Mouse (Mus musculus): Measurements from ENCODE around the gene Rpn2. TPM values are rescaled to one million over a fixed set of nuclear protein-coding genes. Genes with fewer than 3 reads are reported as not detected.

Gene Rpn2
- total and polyA plus RNA-seq, 2 experiments from 2014 or later, result 184 to 198 TPM

DNA sequence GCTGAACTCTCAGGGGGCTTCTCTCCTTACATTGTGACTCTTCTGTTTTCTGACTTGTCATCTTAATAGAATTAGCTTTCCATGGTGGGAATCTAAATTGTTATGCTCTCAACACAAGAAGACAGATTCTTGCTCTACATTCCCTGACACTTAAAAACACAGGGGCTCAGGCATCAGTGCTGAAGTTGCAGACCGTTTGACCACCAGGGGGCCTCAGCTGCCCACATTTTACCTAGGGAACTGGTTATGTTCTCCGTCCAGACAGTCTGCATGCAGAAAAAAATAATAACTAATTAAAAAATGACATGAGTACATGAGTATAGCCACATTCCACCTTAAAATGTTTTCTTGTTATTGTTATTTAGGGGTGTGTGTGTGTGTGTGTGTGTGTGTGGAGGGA, 13.3 kb downstream of the Rpn2 start:
- Histone ChIP-seq H3K4me2 (ENCODE audit: low read depth) (no peak overlapping the region), H3K27me3 (ENCODE audit: insufficient read depth, low read length) (no peaks in the 10 kb centered on the region), H3K9ac (no peak overlapping the region), H3K27ac (ENCODE audit: low read depth, low read length) (no peak overlapping the region), H3K4me1 (ENCODE audit: insufficient read depth) (no peaks in the 10 kb centered on the region), H3K36me3 (ENCODE audit: insufficient read depth) (peaks cover 44% of the 10 kb centered on the region), H3K9me3 (ENCODE audit: low read length) (no peaks in the 10 kb centered on the region), H3K4me3 (ENCODE audit: low read depth, low read length) (no peak overlapping the region)
- DNase-seq (peak; percentile 84), ATAC-seq (no peak)
- WGBS, result 9% methylated on average over 2 of the region's 2 CpGs
- TF ChIP-seq CTCF (IDR thresholded peaks at IDR 0.05; ENCODE audit: low read depth), result peak; percentile 88

DNA sequence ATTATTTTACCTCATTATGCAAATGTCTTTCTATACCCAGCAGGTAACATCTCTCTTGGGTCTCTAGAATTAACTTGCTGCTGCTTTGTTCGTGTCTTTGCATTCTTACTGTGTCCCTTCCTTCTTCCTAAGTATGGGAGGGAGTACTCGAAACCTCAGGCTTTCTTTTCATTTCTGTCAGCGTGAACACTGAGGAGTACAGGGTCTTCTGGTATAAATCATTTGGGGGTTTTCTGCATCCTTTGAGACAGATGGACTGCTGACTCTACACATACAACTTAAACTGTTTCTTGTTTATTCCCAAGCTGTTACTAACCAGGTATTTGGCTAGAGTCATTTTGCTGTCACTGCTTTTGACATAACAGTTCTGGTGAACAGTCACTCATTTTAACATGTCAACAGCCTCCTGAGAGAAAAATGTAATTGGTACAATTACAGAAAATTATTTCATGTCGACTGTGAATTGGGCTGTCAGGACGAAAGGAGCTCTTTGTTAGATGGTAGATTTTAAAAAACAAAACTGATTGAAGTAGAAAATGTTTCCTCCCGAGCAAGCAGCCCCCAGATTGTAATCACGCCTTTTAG, 17.4 kb downstream of the Rpn2 start:
- Histone ChIP-seq H3K9ac (no peak overlapping the region), H3K27me3 (ENCODE audit: insufficient read depth, low read length) (no peaks in the 10 kb centered on the region), H3K36me3 (ENCODE audit: insufficient read depth) (peaks cover 55% of the 10 kb centered on the region), H3K4me2 (ENCODE audit: low read depth) (no peak overlapping the region), H3K4me3 (ENCODE audit: low read depth, low read length) (no peak overlapping the region), H3K4me1 (ENCODE audit: insufficient read depth) (no peaks in the 10 kb centered on the region), H3K9me3 (ENCODE audit: low read length) (no peaks in the 10 kb centered on the region), H3K27ac (ENCODE audit: low read depth, low read length) (peak overlapping the region; percentile 64; the same call in 1 of the 2 replicates)
- 39% methylated on average over 7 of the region's 7 CpGs for WGBS
- ATAC-seq, result peak; percentile 67
- peak; percentile 58 for DNase-seq
- TF ChIP-seq CTCF (IDR thresholded peaks at IDR 0.05; ENCODE audit: low read depth), result no peak

DNA sequence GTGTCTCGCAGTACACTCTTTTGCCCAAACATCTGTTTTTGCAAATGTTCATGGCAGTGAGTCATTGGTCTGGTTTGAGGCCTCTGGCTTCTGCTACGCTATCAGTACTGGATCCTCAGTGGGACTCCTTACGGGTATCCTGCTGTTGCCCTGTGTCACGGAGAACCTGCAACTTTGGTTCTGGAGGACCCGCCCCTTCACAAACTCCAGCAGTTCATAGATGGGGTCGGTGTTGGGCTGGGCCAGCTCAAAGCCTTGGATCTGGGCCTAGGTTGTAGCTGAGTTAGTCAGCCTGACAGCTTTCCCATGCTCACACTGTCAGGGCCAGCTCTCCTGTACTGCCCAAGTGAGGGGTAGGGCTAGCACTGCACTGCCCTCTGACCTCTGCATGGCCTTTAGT, 21.2 kb downstream of the Rpn2 start:
- ATAC-seq (no peak), DNase-seq (no peak)
- H3K27me3 ChIP-seq (ENCODE audit: insufficient read depth, low read length), result no peaks in the 10 kb centered on the region
- no peaks in the 10 kb centered on the region for H3K4me1 ChIP-seq (ENCODE audit: insufficient read depth)
- H3K9me3 ChIP-seq (ENCODE audit: low read length), result no peaks in the 10 kb centered on the region
- H3K36me3 ChIP-seq (ENCODE audit: insufficient read depth), result peaks cover 67% of the 10 kb centered on the region
- H3K27ac ChIP-seq (ENCODE audit: low read depth, low read length), result no peak overlapping the region
- TF ChIP-seq CTCF (IDR thresholded peaks at IDR 0.05; ENCODE audit: low read depth), result no peak
- H3K4me2 ChIP-seq (ENCODE audit: low read depth), result no peak overlapping the region
- H3K9ac ChIP-seq, result no peak overlapping the region
- no peak overlapping the region for H3K4me3 ChIP-seq (ENCODE audit: low read depth, low read length)
- WGBS, result 94% methylated on average over 6 of the region's 6 CpGs

DNA sequence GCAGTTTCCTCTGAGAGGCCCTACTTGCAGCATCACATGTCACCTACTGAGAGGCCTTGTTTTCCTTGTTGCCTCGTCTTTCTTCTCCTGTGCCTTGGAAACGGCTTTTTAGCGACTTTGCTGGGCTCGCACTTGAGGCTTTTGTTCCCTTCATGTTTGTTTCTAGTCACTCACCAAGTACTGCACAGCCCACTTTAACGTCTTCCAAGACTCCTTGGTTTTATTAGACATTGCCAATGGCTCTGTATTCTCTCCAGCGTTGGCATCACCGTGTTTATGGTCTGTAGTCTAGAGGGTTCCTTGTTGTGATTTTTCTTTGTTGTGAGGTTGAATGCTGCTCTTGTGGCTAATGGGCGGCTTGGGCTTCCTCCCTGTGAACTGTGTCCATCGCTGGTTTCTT, 24.3 kb downstream of the Rpn2 start:
- Histone ChIP-seq H3K4me1 (ENCODE audit: insufficient read depth) (0 out of 2 replicates have a peak, but pooled peaks cover 5% of the 10 kb centered on the region), H3K4me3 (ENCODE audit: low read depth, low read length) (no peak overlapping the region), H3K36me3 (ENCODE audit: insufficient read depth) (peaks cover 54% of the 10 kb centered on the region), H3K27me3 (ENCODE audit: insufficient read depth, low read length) (no peaks in the 10 kb centered on the region), H3K4me2 (ENCODE audit: low read depth) (no peak overlapping the region), H3K9me3 (ENCODE audit: low read length) (no peaks in the 10 kb centered on the region), H3K27ac (ENCODE audit: low read depth, low read length) (peak overlapping the region; percentile 45; the same call in 1 of the 2 replicates), H3K9ac (no peak overlapping the region)
- WGBS, result 31% methylated on average over 9 of the region's 9 CpGs
- TF ChIP-seq CTCF (IDR thresholded peaks at IDR 0.05; ENCODE audit: low read depth), result no peak
- DNase-seq (no peak), ATAC-seq (no peak)

DNA sequence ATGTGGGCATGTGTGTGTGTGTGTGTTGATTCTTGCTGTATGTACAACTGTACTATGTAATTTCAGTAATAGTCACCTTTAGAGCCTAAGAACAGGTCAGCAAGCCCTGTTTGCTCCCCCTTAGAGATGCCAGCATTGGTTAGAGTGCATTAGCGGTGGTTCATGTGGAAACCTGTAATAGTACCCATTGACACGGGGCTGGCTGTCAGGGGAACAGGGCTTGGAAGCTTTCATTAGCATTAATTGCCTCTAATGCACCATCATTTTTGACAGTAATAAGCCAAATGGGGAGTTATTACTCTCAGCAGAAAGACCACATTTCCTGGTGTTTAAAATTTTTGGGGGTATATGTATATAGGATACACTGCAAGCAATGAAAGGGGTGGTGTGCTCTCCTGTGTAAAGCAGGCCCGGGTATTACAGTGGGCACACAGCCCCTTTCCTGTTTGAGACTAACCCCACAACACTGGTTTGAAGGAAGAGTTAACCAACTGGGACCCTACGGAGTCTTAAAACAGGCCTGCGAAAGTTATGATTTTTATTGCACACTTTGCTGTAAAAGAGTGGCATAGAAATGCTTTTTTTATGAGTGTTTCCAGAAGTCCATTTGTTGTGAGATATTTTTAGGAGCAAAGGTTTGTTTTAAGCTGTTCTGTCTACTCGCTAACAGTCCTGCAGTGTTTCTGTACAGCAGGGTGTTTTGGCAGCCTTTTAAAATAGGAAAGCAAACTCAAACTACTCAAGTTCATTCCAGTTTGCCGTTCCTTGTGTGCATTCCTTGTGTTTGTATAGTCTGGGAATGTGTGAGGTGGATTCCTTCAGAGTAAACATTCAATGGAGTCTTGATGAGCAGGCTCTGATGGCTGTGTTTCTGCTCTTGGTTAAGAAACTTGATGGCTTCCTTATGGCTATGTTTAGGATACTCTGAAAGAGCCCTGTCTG, 27.5 kb downstream of the Rpn2 start:
- Histone ChIP-seq H3K4me1 (ENCODE audit: insufficient read depth) (0 out of 2 replicates have a peak, but pooled peaks cover 5% of the 10 kb centered on the region), H3K27ac (ENCODE audit: low read depth, low read length) (no peak overlapping the region), H3K36me3 (ENCODE audit: insufficient read depth) (peaks cover 37% of the 10 kb centered on the region), H3K4me3 (ENCODE audit: low read depth, low read length) (no peak overlapping the region), H3K27me3 (ENCODE audit: insufficient read depth, low read length) (no peaks in the 10 kb centered on the region), H3K9me3 (ENCODE audit: low read length) (no peaks in the 10 kb centered on the region), H3K9ac (no peak overlapping the region), H3K4me2 (ENCODE audit: low read depth) (no peak overlapping the region)
- 53% methylated on average over 7 of the region's 7 CpGs for WGBS
- no peak for DNase-seq
- TF ChIP-seq CTCF (IDR thresholded peaks at IDR 0.05; ENCODE audit: low read depth), result no peak
- ATAC-seq, result peak; percentile 54

DNA sequence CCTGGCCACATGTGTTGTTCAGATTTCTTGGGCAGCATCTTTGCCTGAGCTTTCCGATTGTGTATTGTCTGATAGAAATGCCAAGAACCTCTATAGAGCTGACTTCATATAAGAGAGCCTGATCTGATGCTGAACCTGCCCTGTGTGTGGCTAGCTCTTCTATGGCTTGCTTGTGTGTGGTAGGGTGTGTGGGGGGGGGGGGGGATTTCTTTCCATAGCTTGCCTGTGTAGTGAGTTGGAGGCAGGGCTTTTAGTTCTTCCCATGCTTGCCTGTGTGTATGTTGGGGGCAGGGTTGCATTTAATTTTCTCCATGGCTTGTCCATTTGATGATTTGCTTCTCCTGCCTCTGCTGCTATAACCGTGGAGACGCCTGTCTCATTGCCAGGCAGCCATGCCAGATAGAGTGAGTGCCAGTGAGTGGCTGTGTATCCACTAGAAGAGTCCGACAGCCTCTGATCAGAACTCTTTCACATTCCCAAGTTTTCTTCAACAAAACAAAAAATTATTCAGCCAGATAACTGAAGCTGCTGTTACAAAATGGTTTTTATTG, 29.0 kb downstream of the Rpn2 start:
- Histone ChIP-seq H3K9me3 (ENCODE audit: low read length) (no peaks in the 10 kb centered on the region), H3K9ac (no peak overlapping the region), H3K4me2 (ENCODE audit: low read depth) (no peak overlapping the region), H3K36me3 (ENCODE audit: insufficient read depth) (peaks cover 37% of the 10 kb centered on the region), H3K27ac (ENCODE audit: low read depth, low read length) (0 out of 2 replicates have a peak overlapping the region, but pooled peaks have one; percentile 3), H3K4me1 (ENCODE audit: insufficient read depth) (0 out of 2 replicates have a peak, but pooled peaks cover 5% of the 10 kb centered on the region), H3K4me3 (ENCODE audit: low read depth, low read length) (no peak overlapping the region), H3K27me3 (ENCODE audit: insufficient read depth, low read length) (no peaks in the 10 kb centered on the region)
- ATAC-seq (peak; percentile 39), DNase-seq (peak; percentile 58)
- 34% methylated on average over 4 of the region's 4 CpGs for WGBS
- TF ChIP-seq CTCF (IDR thresholded peaks at IDR 0.05; ENCODE audit: low read depth), result no peak
